Mouse (Mus musculus) 416B (cell line): ENCODE measurements around the gene Aoc1.
A peak's percentile ranks its signal among the peaks of the same experiment; 100 is the strongest.

Experiments
- DNase-seq: peaks from one replicate; pipeline ENCODE4 v3.0.0; 2011; ENCODE audit warnings: low read depth

Aoc1 gene

DNA sequence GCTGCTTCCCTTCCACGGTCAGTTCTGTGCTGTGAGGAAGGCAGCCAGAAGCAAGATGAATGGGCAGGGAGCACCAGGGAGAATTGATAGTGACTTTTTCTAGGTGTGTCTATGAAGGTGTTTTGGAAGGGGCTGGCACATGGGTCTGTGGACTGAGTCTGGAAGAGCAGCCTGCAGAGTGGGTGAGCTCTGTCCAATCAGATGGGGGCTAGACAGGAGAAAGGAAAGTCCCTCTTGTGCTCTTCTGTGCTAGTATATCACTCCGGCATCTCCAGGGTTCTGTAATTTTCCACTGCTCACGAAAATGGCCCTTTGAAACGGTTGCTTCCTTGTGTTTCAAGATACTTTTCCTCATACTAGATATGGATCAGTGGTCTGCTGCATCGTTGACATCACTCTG, at the start of gene Aoc1:
Gene Aoc1, plus strand, starts transcription at position 301 of the 400 bp plus-strand sequence.
- DNase-seq, result no peak

DNA sequence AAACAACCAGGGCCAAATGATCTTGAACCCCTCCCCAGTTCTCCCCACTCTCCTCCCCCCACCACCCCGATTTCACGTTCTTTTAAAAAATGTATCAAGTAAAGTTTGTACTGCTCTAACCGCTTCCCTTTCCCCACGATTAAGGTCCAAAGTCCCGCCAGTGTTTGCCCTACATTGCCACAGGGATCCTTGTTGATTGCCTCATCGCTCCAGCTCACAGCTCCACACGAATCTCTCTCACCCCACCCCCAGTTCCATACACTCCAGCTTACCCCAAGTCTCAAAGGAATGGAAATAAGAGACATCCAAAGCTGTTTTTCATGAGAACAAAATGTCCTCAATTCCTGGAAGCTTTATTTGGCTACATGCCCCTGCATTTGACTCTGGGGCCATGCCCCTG, 47.7 kb upstream of the Aoc1 start:
- DNase-seq, result no peak

DNA sequence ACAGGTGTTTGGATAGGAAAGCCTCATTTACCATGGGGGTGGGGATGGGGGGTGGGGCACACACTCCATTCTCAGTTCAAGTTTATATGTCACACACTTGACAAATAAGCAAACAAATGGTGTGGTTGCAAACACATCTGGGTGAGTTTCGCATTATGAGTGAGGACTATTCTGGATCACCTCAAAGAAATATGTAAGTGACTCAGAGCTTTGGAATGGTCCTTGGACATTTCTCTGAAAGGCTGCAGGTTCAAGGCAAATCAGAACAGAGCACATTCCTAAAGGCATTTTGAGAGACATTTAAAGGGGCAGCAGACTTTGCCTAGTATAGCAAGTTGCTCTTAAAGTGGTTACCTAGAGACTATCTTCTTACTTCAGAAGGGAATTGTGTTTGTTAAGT, 43.7 kb upstream of the Aoc1 start:
- DNase-seq, result no peak

DNA sequence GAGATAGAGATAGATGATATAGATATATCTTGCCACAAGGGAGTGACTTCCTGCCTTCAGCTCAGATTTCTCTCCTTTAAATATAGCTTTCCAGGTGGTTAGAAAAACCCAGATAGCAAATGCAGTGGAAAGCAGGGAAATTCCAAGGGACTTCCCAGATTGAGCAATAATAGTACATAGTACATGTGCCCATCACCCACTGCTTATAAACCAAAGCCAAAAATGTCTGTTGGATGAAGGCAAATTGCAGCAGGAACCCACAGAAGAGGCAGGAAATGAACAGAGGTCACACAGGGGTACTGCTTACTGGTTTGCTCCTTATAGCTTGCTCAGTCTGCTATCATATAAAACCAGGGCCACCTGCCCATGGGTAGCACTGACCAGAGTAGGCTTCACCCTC, 43.0 kb upstream of the Aoc1 start:
- peak; percentile 17 for DNase-seq

DNA sequence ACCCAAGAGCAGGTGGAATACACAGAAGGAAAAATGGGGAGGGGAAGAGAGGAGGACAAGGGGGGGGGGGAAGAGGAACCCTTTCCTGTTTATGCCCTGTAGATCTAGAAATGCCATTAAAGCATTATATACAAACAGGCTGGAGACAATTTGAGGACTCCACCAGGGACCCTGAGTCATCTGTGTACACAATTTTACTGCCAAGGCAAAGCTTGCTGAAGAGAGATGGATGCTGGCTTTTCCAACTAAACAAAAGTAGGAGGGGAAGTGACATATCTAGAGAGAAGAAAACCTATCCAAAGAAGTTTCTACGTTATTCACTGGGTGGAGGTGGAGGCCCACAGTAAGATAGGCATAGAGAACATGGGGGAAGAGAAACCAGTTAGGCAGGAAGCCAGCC, 42.5 kb upstream of the Aoc1 start:
- no peak for DNase-seq

DNA sequence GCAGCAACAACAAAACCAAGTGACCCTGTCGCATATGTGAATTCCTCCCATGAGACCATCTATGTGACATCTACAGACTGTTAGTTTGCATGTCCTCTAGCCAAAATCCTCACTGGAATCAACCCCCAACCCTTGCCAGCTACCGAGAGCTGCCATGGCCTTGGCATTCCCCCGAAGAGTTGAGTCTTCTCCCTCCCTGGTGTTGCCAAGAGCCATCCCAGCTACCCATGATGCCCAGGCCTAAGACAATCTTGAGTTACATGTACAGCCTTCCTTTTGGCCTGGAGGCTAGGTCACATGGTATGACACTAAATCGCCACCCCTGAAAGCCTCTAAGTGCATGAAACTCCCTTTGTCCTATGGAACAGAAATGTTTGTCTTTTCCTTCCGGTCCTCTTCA, 41.6 kb upstream of the Aoc1 start:
- no peak for DNase-seq

DNA sequence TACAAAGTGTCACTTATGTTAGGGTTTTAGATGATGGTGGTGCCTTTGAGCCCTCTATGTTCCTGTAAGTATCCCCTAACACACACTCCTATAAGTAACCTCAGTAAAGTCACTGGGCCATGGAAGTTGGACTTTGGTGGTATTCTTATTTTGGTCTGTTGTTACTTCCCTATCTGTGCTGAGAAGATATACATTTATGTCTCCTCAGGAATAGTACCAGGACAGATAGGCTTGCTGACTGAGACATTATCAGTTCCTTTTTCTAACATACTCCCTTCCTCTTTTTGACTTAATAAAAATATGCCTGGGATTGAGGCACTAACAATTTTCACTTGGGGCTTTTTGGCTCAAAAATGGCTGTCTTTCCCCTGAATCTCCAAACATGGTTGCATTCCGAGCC, 40.3 kb upstream of the Aoc1 start:
- no peak for DNase-seq

DNA sequence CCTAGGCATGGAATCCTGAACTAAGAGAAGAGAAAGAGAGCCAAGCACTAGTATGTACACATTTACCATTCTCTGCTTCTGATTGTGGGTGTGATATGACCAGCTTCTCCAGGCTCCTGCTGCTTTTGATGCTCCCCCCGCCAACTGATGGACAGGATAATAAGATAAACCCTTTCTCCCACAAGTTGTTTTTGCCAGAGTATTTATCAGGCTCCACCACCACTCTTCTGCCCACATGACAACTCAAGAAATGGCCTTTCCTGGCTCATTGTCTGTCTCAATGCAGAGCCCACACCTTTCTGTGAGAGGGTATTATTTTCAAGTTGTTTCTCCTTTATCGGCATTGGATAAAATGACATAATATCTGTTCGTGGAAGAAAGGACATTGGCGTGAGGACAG, 39.2 kb upstream of the Aoc1 start:
- no peak for DNase-seq

DNA sequence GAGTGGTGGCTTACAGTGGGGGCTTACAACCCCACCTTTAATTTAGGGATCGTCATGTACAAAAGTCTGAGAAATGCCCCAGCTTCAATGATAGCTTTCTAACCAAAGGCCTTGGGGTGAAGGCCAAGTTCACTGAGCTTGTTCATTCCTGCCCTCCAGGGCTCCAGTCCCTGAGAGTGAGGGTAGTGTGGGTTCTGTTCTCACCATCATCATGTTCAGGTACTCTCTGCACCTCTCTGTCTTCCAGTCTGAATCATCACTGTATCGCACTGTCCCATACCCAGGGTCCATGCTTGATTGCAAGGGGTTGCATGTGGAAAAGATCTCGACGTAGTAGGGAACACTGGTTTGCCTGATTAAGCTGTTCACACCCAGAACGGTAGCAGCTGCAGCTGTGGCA, 37.5 kb upstream of the Aoc1 start:
- DNase-seq, result no peak

DNA sequence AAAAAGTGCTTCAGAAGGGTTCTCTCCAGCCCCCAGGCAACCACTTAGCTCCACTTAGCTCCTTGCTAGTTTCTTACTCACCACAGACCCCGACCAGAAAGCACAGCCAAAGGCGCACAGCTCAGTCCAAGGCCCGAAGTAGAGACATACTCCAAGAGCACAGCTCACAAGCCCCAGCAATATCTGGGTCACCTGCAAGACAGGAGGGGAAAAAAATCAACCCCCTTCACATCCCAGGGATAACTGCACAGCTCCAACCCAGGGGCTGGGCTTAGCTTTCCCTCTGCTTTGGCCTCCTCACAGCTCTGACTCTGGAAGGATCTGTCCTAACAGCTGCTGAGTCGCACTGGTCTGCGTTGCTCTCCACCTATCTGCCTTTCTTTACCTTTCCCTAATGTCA, 36.5 kb upstream of the Aoc1 start:
- no peak for DNase-seq

DNA sequence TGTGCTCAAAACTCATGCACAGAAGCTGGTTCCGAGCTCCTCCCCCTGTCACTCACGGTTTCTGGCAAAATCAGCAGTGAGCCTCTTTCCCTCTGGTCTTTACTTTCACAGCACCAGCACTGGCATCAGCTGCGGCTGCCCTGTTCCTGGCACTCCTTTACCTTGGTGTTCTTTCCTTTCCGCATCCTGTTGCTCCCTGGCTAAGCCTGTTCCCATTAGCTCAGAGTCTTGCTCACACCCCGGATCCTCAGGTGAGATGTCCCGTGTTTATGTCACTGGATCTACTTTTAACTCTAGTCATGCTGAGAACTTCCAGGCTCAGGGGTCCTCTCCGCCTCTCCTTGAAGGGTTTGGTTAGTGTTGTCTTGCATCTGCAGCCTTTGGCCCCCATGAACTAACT, 35.2 kb upstream of the Aoc1 start:
- DNase-seq, result no peak

DNA sequence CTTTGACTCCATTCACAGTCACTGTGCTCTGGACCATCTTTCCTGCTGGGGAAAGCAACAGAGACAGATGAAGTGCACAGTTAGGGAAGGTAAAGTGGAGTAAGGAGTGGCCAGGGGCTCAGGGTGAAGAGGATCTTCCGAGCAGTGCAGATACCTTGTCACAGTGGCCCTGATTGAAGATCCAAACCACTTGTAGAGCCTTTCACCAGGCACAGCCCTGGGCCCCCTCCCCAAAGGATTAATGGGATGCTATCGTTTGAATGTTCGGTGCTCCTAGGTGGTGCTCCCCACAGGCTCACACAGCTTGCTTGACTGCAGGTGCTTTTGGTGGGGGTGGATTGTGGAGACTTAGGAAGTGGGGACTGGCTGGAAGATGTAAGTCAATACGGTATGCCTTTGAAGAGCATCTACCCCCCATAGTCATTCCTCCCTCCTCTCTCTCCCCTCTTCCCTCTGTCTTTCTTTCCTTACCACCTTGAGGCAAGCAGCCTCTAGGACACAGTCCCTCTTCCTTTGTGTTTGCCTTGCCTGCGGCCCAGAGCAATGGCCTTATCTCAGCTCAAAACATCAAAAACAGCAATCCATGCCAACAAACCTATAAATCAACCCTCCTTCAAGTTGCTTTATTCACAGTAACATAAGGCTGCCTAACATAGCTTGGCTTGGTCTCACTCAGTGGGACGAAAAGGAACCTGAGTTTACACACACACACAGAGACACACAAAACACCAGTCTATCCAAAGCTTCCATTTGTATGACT, 34.2 kb upstream of the Aoc1 start:
- DNase-seq, result no peak

DNA sequence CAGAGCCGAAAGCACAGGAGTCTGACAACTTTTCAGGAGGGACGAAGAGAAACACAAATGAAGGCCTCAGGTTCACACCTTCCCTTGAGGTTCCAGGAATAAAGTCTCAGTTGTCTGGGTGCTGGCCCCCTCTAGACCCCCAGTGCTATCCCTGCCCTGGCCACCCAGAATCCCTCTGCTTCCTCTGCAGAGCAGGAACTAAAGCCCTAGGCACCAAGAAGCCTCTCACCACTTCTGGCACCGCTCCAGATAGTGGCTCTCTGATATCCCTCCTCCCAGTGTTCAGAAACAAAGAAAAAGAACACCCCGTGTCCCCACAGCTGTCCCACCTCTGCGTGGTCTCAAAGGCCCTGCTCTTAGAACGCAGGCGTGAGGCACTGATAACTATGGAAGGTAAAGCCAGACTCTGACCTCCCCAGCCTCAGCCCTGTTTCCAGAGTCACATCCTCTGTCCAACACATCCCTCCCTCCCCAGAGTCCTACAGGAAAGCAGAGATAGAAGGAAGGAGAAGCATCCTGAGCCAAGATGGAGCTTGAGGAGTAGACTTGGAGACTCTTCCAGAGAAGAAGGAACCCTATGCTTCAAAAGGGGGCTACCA, 32.2 kb upstream of the Aoc1 start, which contains the start of gene Tmem176a:
Gene Tmem176a, plus strand, starts transcription at position 549 of the 599 bp plus-strand sequence.
- no peak for DNase-seq

DNA sequence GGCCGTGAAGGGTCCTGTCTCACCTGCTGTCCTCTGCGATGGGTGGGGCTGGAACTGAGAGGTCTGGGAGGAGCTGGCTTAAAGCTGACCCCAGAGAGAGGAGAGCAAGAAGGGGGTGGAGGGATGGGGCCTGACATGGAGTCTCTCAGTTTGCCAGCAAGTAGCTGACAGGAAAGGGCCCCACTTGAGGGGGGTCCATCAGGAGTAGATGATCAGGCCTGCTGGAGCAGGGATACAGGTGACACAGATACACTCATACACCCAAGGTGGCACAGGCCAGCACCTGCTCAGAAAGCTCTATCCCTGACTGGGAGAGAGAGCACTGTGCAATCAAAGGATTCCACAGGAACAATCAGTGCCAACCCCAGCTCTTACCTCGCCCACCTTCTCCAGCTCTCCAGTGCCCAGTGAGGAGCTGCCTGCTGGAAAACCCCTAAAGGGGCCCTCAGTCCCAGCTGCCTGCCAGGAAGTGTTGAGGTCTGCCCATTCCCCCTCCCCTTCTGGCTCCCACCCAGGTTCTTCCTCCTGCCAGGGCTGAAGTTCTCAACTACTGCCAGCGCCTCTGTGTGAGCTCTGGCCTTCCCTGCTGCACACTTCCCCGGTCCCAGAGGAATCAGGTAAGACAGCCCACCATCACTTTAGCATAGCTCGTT, 31.6 kb upstream of the Aoc1 start, which contains the start of gene Tmem176b:
Gene Tmem176b, minus strand, starts transcription at position 524 of the 653 bp plus-strand sequence.
- peak; percentile 86 for DNase-seq

DNA sequence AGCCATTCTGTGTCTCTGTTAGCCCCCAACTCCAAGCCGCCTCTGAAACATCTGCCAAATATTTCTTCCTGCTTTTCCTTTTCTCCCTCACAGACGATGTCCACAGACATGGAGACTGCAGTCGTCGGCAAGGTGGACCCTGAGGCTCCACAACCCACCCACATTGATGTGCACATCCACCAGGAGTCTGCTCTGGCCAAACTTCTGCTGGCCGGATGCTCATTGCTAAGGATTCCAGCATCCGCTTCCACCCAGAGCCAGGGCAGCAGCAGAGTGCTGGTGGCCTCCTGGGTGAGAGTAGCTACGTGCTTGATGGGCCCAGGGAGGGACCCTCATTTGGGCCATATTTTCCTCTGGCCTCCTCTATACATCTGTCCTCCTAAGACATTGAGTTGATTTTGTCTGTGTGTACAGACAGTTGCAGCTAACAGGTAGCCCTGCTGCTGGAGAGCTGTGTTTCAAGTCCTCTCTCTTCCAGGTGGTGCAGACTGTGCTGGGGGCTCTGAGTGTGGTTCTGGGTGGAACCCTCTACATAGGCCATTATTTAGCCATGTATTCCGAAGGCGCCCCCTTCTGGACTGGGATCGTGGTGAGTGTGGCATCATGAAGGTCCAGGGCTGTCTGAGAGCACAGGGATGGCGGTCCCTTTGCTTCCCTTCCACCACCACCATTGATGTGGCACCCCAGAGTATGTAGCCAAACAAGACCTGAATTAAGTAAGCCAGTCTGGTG, 30.4 kb upstream of the Aoc1 start:
- peak; percentile 12 for DNase-seq

DNA sequence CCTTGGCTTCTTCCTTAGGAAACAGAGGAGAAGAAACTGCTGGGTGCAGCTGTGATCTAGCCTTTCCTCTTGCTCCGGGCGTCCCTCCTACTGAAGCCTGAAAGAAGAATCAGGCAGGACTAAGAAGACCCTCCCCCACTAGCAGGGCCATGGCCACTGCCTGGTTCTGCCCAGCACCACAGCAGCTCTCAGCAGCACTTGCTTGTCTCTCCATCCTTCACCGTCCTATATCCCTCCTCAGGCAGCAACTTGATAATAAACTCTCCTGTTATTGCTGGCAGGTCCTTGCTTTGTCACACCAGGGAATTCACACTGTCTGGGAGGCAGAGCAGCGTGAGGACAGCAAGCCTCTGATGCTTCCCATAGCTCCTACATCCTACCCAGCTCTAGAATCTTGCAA, 27.6 kb upstream of the Aoc1 start:
- no peak for DNase-seq

DNA sequence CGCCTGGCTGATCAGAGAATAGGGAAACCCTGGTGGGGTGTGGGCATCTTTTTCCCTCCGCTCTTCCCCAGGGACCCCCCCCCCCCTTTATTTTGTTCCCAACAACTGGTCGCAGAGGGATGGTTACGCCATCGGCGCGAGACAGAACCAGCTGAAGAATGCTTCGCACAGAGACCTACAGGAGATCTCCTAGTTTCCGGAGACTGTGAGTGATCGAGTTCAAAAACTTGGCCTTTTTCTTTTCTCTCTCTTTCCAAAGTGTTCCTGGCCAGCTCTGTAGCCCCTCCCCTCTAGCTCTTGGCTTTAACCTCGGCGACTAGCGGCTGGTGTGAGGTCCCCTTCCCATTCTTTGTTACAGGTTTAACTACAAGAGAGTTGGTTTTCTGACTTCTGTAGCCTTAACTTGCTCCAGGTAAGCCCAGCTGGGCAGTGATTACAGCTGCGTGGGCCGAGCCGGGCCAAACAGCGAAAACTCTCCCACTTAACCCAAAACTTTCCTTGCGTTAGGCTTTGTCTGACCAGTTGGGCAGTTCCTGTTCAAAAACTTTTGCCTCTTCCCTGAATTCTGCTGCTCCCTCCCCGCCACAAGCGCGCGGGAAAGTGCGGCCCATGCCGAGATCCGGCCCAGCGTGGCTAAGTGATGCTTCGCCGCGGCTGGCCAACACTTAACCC, 20.7 kb upstream of the Aoc1 start:
- DNase-seq, result no peak

DNA sequence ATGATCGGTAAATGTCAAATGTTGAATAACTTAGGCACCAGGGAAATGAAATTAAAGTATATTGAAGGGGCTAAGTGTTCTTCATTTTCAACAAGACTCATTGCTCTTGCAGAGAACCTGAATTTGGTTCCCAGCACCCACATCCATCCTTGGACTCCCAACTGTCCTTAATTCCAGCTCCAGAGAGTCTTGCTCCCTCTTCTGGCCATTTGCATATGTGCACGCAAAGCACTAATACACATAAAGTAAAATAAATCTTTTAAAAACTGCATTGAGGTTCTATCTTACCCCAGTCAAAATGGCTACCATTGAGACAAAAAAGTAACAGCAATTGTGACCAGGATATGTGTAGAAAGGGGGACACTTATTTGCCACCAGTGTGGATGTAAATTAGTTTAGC, 18.5 kb upstream of the Aoc1 start:
- DNase-seq, result no peak

DNA sequence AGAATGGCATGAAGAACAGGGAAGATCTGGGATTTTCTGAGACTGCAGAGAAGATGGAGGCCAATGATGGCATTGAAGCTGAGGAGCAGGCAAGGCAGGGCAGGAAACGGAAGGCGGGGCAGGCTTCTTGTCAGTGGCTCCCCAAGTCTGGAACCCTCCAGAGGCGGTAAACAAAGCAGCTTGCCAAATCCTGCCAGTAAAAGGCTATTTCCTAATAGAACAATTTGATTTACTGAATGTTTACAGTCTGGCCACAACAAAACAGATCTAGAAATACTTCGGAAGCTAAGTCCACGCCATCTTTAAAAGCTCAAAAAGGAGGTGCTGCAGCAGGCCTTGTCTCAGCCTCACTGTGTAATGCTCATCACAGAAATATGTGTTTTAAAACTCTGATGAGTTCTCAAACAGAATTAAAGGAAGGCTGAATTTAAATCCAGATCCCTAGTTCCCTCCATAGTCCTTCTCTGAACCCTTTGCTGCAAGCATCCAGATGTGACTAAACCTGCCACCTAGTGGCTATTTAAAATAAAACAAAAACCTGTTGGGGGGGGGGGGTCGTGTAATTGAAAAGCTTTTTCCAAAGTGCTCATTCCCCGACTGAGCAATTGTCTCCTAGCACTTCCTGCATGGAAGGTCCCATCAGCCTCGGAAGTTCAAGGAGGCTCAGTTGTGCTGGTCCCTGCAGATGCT, 14.9 kb upstream of the Aoc1 start:
- peak; percentile 23 for DNase-seq

DNA sequence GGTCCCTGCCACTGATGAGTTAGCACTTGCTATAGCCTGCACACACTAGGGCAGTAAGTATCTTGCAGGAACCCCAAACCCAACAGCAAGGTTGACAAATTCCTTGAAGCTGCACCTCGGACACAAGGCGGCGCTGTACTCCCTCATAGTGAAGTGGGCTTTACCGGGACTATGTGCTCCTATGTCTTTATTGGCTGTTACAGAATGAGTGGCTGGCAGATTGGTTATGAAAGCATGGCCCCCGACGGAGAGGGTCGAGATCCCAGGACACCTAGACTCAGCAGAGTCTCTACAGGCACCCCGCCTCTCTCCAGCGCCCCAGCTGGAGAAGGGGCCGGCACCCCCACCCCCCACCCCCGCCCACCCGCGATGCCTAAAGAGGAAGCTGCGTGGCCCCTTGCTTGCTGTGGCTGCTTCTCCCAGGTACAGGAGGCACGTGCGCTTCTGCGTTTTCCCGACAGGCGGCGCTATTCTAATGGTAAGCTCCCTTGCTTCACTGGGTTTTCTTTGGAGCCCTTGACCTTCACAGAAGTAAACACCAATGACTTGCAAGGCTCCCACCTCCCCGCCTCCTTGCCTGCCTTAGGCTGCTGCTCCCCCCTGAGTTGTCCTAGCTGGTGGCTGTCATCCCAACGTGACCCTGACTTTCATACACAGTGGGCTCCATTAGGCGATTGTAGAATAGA, 12.4 kb upstream of the Aoc1 start:
- peak; percentile 77 for DNase-seq

DNA sequence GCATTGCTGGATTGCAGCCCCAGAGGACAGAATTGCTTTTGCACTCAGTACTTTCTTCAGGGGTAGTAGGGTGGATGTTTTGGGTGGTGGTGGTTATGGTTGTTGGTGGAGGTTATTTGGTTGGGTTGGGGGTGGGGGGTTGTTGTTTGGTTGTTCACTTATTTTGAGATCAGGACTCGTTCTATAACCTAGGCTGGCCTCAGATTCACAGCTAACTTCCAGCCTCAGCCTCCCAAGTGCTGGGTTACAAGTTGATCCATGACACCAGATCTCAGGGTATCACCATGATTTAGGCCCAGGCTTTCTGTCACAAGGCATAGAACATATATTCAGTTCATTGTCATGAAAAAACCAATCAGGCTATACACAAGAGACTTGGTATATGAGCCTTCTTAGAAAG, 11.8 kb upstream of the Aoc1 start:
- no peak for DNase-seq
